Mouse (Mus musculus) left cerebral cortex, adult 8-10 months (tissue): ENCODE data around the gene Iba57. TPM values are rescaled to one million over a fixed set of nuclear protein-coding genes. Genes with fewer than 3 reads are reported as not detected.

ENCODE experiments used
- DNase-seq, 2 experiments: peaks; one replicate each; pipeline ENCODE4 v3.0.0; 2022; ENCODE audit warnings: low spot score in 2 of 2
- total RNA-seq, 4 experiments: library from RNA; stranded (reverse); gene quantifications; 2 replicates each; pipeline ENCODE4 v1.2.4; 2022

Iba57 gene
- total RNA-seq, 4 experiments from 2014 or later = 6.4 to 7.9 (median 7.1) TPM

GRCm38 (mm10) chr11:59174189-59174838, 10.8 kb upstream of the Iba57 start:
- no peak for DNase-seq

- no peak for DNase-seq
These were observed 7.0 kb upstream of the Iba57 start for GRCm38 (mm10) chr11:59170549-59170948.

GRCm38 (mm10) chr11:59169807-59170206, 6.3 kb upstream of the Iba57 start:
- DNase-seq = no peak

- DNase-seq = no peak
These were observed 2.2 kb upstream of the Iba57 start for GRCm38 (mm10) chr11:59165616-59166241.

GRCm38 (mm10) chr11:59164384-59164783, 845 bp upstream of the Iba57 start:
- DNase-seq = no peak

- DNase-seq = no peak
These were observed 890 bp downstream of the Iba57 start for GRCm38 (mm10) chr11:59162443-59163254.

- DNase-seq = no peak
These were observed 2.1 kb downstream of the Iba57 start for GRCm38 (mm10) chr11:59161398-59161797.

GRCm38 (mm10) chr11:59159558-59159957, 4.0 kb downstream of the Iba57 start:
- no peak for DNase-seq

- DNase-seq = no peak
These were observed 4.4 kb downstream of the Iba57 start for GRCm38 (mm10) chr11:59159099-59159498.

GRCm38 (mm10) chr11:59155900-59156299, 7.6 kb downstream of the Iba57 start:
- no peak for DNase-seq

GRCm38 (mm10) chr11:59154220-59154619, 9.3 kb downstream of the Iba57 start:
- DNase-seq = no peak

- no peak for DNase-seq
These were observed 11.8 kb downstream of the Iba57 start for GRCm38 (mm10) chr11:59151729-59152128.

- DNase-seq = no peak
These were observed 14.2 kb downstream of the Iba57 start for GRCm38 (mm10) chr11:59149302-59149701.

- DNase-seq = no peak
These were observed 20.6 kb downstream of the Iba57 start for GRCm38 (mm10) chr11:59142962-59143361.

GRCm38 (mm10) chr11:59141772-59142370, 21.7 kb downstream of the Iba57 start:
- DNase-seq = no peak

- DNase-seq = no peak
These were observed 24.7 kb downstream of the Iba57 start for GRCm38 (mm10) chr11:59138537-59139486.

GRCm38 (mm10) chr11:59136994-59137706, 26.4 kb downstream of the Iba57 start:
- DNase-seq = no peak

GRCm38 (mm10) chr11:59135904-59136452, 27.6 kb downstream of the Iba57 start, which contains the start of gene Obscn:
Obscn (minus strand) TSS chr11:59136402.
- no peak for DNase-seq

- DNase-seq = no peak
These were observed 28.3 kb downstream of the Iba57 start for GRCm38 (mm10) chr11:59135051-59135820.
